Mouse (Mus musculus): ENCODE results near the gene Ppp1r11. TPM values are rescaled to one million over a fixed set of nuclear protein-coding genes. Genes with fewer than 3 reads are reported as not detected.

Gene Ppp1r11
- total RNA-seq, 2 experiments from 2014 or later, result 8.8 to 35.5 TPM

- no peak for ATAC-seq (replicated peaks; ENCODE audit: low FRiP score, poor library complexity, severe bottlenecking)
Measured at GRCm38 (mm10) chr17:36927496-36928120, 23.9 kb downstream of the Ppp1r11 start.

GRCm38 (mm10) chr17:36923491-36923890, 28.1 kb downstream of the Ppp1r11 start:
- ATAC-seq (replicated peaks; ENCODE audit: low FRiP score, poor library complexity, severe bottlenecking), result no peak

- ATAC-seq (replicated peaks; ENCODE audit: low FRiP score, poor library complexity, severe bottlenecking), result no peak
Measured at GRCm38 (mm10) chr17:36922715-36923114, 28.8 kb downstream of the Ppp1r11 start.

GRCm38 (mm10) chr17:36920239-36920638, 31.3 kb downstream of the Ppp1r11 start:
- no peak for ATAC-seq (replicated peaks; ENCODE audit: low FRiP score, poor library complexity, severe bottlenecking)

- ATAC-seq (replicated peaks; ENCODE audit: low FRiP score, poor library complexity, severe bottlenecking), result peak; percentile 66; the same call in 1 of the 2 replicates
Measured at GRCm38 (mm10) chr17:36915076-36915475, 36.5 kb downstream of the Ppp1r11 start.

- ATAC-seq (replicated peaks; ENCODE audit: low FRiP score, poor library complexity, severe bottlenecking), result peak; percentile 79
Measured at GRCm38 (mm10) chr17:36914108-36914507, 37.4 kb downstream of the Ppp1r11 start.

- no peak for ATAC-seq (replicated peaks; ENCODE audit: low FRiP score, poor library complexity, severe bottlenecking)
Measured at GRCm38 (mm10) chr17:36912031-36912430, 39.5 kb downstream of the Ppp1r11 start.

- ATAC-seq (replicated peaks; ENCODE audit: low FRiP score, poor library complexity, severe bottlenecking), result no peak
Measured at GRCm38 (mm10) chr17:36909802-36910201, 41.7 kb downstream of the Ppp1r11 start.

- no peak; the same call in 1 of the 2 replicates for ATAC-seq (replicated peaks; ENCODE audit: low FRiP score, poor library complexity, severe bottlenecking)
Measured at GRCm38 (mm10) chr17:36908235-36908634, 43.3 kb downstream of the Ppp1r11 start.

GRCm38 (mm10) chr17:36903651-36904050, 47.9 kb downstream of the Ppp1r11 start:
- no peak for ATAC-seq (replicated peaks; ENCODE audit: low FRiP score, poor library complexity, severe bottlenecking)

- ATAC-seq (replicated peaks; ENCODE audit: low FRiP score, poor library complexity, severe bottlenecking), result no peak
Measured at GRCm38 (mm10) chr17:36900691-36901090, 50.9 kb downstream of the Ppp1r11 start.

- no peak for ATAC-seq (replicated peaks; ENCODE audit: low FRiP score, poor library complexity, severe bottlenecking)
Measured at GRCm38 (mm10) chr17:36900001-36900400, 51.5 kb downstream of the Ppp1r11 start.

- no peak for ATAC-seq (replicated peaks; ENCODE audit: low FRiP score, poor library complexity, severe bottlenecking)
Measured at GRCm38 (mm10) chr17:36899376-36899775, 52.2 kb downstream of the Ppp1r11 start.

Other genes starting within 250 kb of the Ppp1r11 start
- gene H2-M10.5, start 178.8 kb downstream of the Ppp1r11 start, total RNA-seq (2015; ENCODE audit: low replicate concordance), result not detected in 2 replicates
- not detected in 2 replicates for gene H2-M10.5, start 178.8 kb downstream of the Ppp1r11 start, total RNA-seq (2017; ENCODE audit: low replicate concordance)
- not detected in 2 replicates for gene H2-M10.6, start 139.6 kb downstream of the Ppp1r11 start, total RNA-seq (2015; ENCODE audit: low replicate concordance)
- gene H2-M10.6, start 139.6 kb downstream of the Ppp1r11 start, total RNA-seq (2017; ENCODE audit: low replicate concordance), result not detected in 2 replicates
- gene Trim26, start 114.6 kb downstream of the Ppp1r11 start, total RNA-seq (2015; ENCODE audit: low replicate concordance), result 88.8 and 93.2 TPM in 2 replicates
- gene Trim26, start 114.6 kb downstream of the Ppp1r11 start, total RNA-seq (2017; ENCODE audit: low replicate concordance), result 63.6 and 65.4 TPM in 2 replicates
- not detected in 2 replicates for gene Trim15, start 84.5 kb downstream of the Ppp1r11 start, total RNA-seq (2015; ENCODE audit: low replicate concordance)
- gene Trim15, start 84.5 kb downstream of the Ppp1r11 start, total RNA-seq (2017; ENCODE audit: low replicate concordance), result 0.70 and 2.5 TPM in 2 replicates
- 592 TPM in 2 replicates for gene Trim10, start 82.2 kb downstream of the Ppp1r11 start, total RNA-seq (2015; ENCODE audit: low replicate concordance)
- 1,227 and 1,601 TPM in 2 replicates for gene Trim10, start 82.2 kb downstream of the Ppp1r11 start, total RNA-seq (2017; ENCODE audit: low replicate concordance)
- gene Trim40, start 61.6 kb downstream of the Ppp1r11 start, total RNA-seq (2015; ENCODE audit: low replicate concordance), result not detected in 2 replicates
- not detected in 2 replicates for gene Trim40, start 61.6 kb downstream of the Ppp1r11 start, total RNA-seq (2017; ENCODE audit: low replicate concordance)
- not detected in 2 replicates for gene Trim31, start 53.6 kb downstream of the Ppp1r11 start, total RNA-seq (2015; ENCODE audit: low replicate concordance)
- not detected in 2 replicates for gene Trim31, start 53.6 kb downstream of the Ppp1r11 start, total RNA-seq (2017; ENCODE audit: low replicate concordance)
- gene Rnf39, start 8.8 kb downstream of the Ppp1r11 start, total RNA-seq (2015; ENCODE audit: low replicate concordance), result not detected in 2 replicates
- not detected in 2 replicates for gene Rnf39, start 8.8 kb downstream of the Ppp1r11 start, total RNA-seq (2017; ENCODE audit: low replicate concordance)
- gene Znrd1, start 6.8 kb upstream of the Ppp1r11 start, total RNA-seq (2015; ENCODE audit: low replicate concordance), result 18.8 and 23.2 TPM in 2 replicates
- 5.7 and 11.0 TPM in 2 replicates for gene Znrd1, start 6.8 kb upstream of the Ppp1r11 start, total RNA-seq (2017; ENCODE audit: low replicate concordance)
- gene Znrd1as, start 6.9 kb upstream of the Ppp1r11 start, total RNA-seq (2015; ENCODE audit: low replicate concordance), result 3.8 TPM in 1 of 2 replicates, not detected in the other
- 0.51 and 7.0 TPM in 2 replicates for gene Znrd1as, start 6.9 kb upstream of the Ppp1r11 start, total RNA-seq (2017; ENCODE audit: low replicate concordance)
- not detected in 2 replicates for gene 2410137M14Rik, start 29.5 kb upstream of the Ppp1r11 start, total RNA-seq (2015; ENCODE audit: low replicate concordance)
- gene 2410137M14Rik, start 29.5 kb upstream of the Ppp1r11 start, total RNA-seq (2017; ENCODE audit: low replicate concordance), result not detected in 2 replicates
- not detected in 2 replicates for gene H2-M5, start 37.8 kb upstream of the Ppp1r11 start, total RNA-seq (2015; ENCODE audit: low replicate concordance)
- not detected in 2 replicates for gene H2-M5, start 37.8 kb upstream of the Ppp1r11 start, total RNA-seq (2017; ENCODE audit: low replicate concordance)
- not detected in 2 replicates for gene Zfp57, start 49.4 kb upstream of the Ppp1r11 start, total RNA-seq (2015; ENCODE audit: low replicate concordance)
- gene Zfp57, start 49.4 kb upstream of the Ppp1r11 start, total RNA-seq (2017; ENCODE audit: low replicate concordance), result not detected in 2 replicates
- gene Mog, start 71.7 kb upstream of the Ppp1r11 start, total RNA-seq (2015; ENCODE audit: low replicate concordance), result not detected in 2 replicates
- not detected in 2 replicates for gene Mog, start 71.7 kb upstream of the Ppp1r11 start, total RNA-seq (2017; ENCODE audit: low replicate concordance)
- gene Gabbr1, start 94.2 kb upstream of the Ppp1r11 start, total RNA-seq (2015; ENCODE audit: low replicate concordance), result 0.42 and 1.2 TPM in 2 replicates
- gene Gabbr1, start 94.2 kb upstream of the Ppp1r11 start, total RNA-seq (2017; ENCODE audit: low replicate concordance), result 0.85 and 1.1 TPM in 2 replicates
- not detected in 2 replicates for gene Olfr90, start 136.8 kb upstream of the Ppp1r11 start, total RNA-seq (2015; ENCODE audit: low replicate concordance)
- not detected in 2 replicates for gene Olfr90, start 136.8 kb upstream of the Ppp1r11 start, total RNA-seq (2017; ENCODE audit: low replicate concordance)
- not detected in 2 replicates for gene Olfr91, start 146.5 kb upstream of the Ppp1r11 start, total RNA-seq (2015; ENCODE audit: low replicate concordance)
- gene Olfr91, start 146.5 kb upstream of the Ppp1r11 start, total RNA-seq (2017; ENCODE audit: low replicate concordance), result not detected in 2 replicates
- gene Olfr92, start 168.3 kb upstream of the Ppp1r11 start, total RNA-seq (2015; ENCODE audit: low replicate concordance), result not detected in 2 replicates
- not detected in 2 replicates for gene Olfr92, start 168.3 kb upstream of the Ppp1r11 start, total RNA-seq (2017; ENCODE audit: low replicate concordance)
- gene Olfr93, start 209.8 kb upstream of the Ppp1r11 start, total RNA-seq (2015; ENCODE audit: low replicate concordance), result not detected in 2 replicates
- gene Olfr93, start 209.8 kb upstream of the Ppp1r11 start, total RNA-seq (2017; ENCODE audit: low replicate concordance), result not detected in 2 replicates
- gene Ubd, start 242.2 kb upstream of the Ppp1r11 start, total RNA-seq (2015; ENCODE audit: low replicate concordance), result 5.4 TPM in 1 of 2 replicates, not detected in the other
- 1.7 and 4.7 TPM in 2 replicates for gene Ubd, start 242.2 kb upstream of the Ppp1r11 start, total RNA-seq (2017; ENCODE audit: low replicate concordance)
- not detected in 2 replicates for gene Olfr94, start 249.3 kb upstream of the Ppp1r11 start, total RNA-seq (2015; ENCODE audit: low replicate concordance)
- gene Olfr94, start 249.3 kb upstream of the Ppp1r11 start, total RNA-seq (2017; ENCODE audit: low replicate concordance), result not detected in 2 replicates

All from erythroblast, adult 5-6 weeks (primary cell).